Mouse (Mus musculus) MEL (cell line): ENCODE results near the gene Gphb5.

ENCODE experiments used
- CHD1 ChIP-seq: IDR thresholded peaks from 2 replicates; pipeline ENCODE4 v1.6.1; 2012; ENCODE audit warnings: low read depth, mild to moderate bottlenecking, inconsistent platforms, low read length, improper control_type of control experiment
- CHD2 ChIP-seq: IDR thresholded peaks from 2 replicates; pipeline ENCODE4 v1.6.1; 2011; ENCODE audit warnings: low read length, improper control_type of control experiment
- CTCF ChIP-seq, 3 experiments: IDR thresholded peaks in 2 of 3; conservative IDR thresholded peaks in 1 of 3; 2 replicates each; pipeline ENCODE4 v1.5.1; 2011 to 2012; ENCODE audit warnings: low read length in 3 of 3, low read depth in 2 of 3, mild to moderate bottlenecking in 2 of 3, improper control_type of control experiment in 1 of 3, inconsistent platforms in 1 of 3, mixed read lengths in 1 of 3, moderate library complexity in 1 of 3; ENCODE audit not compliant: control insufficient read depth in 1 of 3, insufficient read depth in 1 of 3, poor library complexity in 1 of 3, severe bottlenecking in 1 of 3
- ETS1 ChIP-seq: IDR thresholded peaks from 2 replicates; pipeline ENCODE4 v1.6.1; 2012; ENCODE audit warnings: low read depth, mild to moderate bottlenecking, inconsistent platforms, low read length, improper control_type of control experiment, moderate library complexity
- MAX ChIP-seq: IDR thresholded peaks from 2 replicates; pipeline ENCODE4 v1.6.1; 2011; ENCODE audit warnings: low read length, improper control_type of control experiment
- POLR2AphosphoS5 ChIP-seq: IDR thresholded peaks from 2 replicates; pipeline ENCODE4 v1.6.1; 2012; ENCODE audit warnings: low read depth, borderline replicate concordance, mild to moderate bottlenecking, inconsistent platforms, low read length, moderate library complexity, mixed read lengths
- SMC3 ChIP-seq: IDR thresholded peaks from 2 replicates; pipeline ENCODE4 v1.6.1; 2011; ENCODE audit warnings: low read depth, low read length, improper control_type of control experiment
- ZKSCAN1 ChIP-seq: IDR thresholded peaks from 2 replicates; pipeline ENCODE4 v1.6.1; 2012; ENCODE audit warnings: low read depth, mild to moderate bottlenecking, inconsistent platforms, low read length, improper control_type of control experiment, moderate library complexity
- ZNF384 ChIP-seq: IDR thresholded peaks from 2 replicates; pipeline ENCODE4 v1.6.1; 2012; ENCODE audit warnings: low read depth, mild to moderate bottlenecking, inconsistent platforms, low read length, improper control_type of control experiment

- no peak for TF ChIP-seq CHD2
- no peak for TF ChIP-seq ZKSCAN1
- no peak for TF ChIP-seq MAX
- TF ChIP-seq CHD1 = no peak
- no peak for TF ChIP-seq ZNF384
- peak; percentile 35 to 62 (median 57) for TF ChIP-seq CTCF (IDR thresholded peaks at IDR 0.05 in 2 of 3, conservative IDR thresholded peaks at IDR 0.05 in 1 of 3; ENCODE audit: control insufficient read depth in 1 of 3, insufficient read depth in 1 of 3, low read depth in 2 of 3, low read length in 3 of 3, poor library complexity in 1 of 3, severe bottlenecking in 1 of 3)
- TF ChIP-seq ETS1 = no peak
- no peak for TF ChIP-seq POLR2AphosphoS5
- peak; percentile 76 for TF ChIP-seq SMC3
These were observed 47.6 kb upstream of the Gphb5 start for GRCm38 (mm10) chr12:75464016-75464769.
